Mouse (Mus musculus): ENCODE results near the gene Mdp1. TPM values are rescaled to one million over a fixed set of nuclear protein-coding genes. Genes with fewer than 3 reads are reported as not detected.

Gene Mdp1
- polyA plus RNA-seq (2012; rRNA removed): 17.2 and 23.9 TPM in 2 replicates

GRCm38 (mm10) chr14:55659960-55660573 is at the start of gene Mdp1:
Mdp1 (minus strand) TSS chr14:55660508.
- H3K4me3 ChIP-seq (ENCODE audit: low read depth, low read length): peak within 1 kb of the TSS; percentile 87
- peaks cover 9% of the 10 kb centered on the region for H3K36me3 ChIP-seq (ENCODE audit: control insufficient read depth, insufficient read depth, low read length)
- H3K4me1 ChIP-seq (ENCODE audit: control insufficient read depth, insufficient read depth, insufficient read length, low read length): peaks cover 13% of the 10 kb centered on the region
- WGBS: under 1% methylated on average over 39 of the region's 39 CpGs
- H3K27me3 ChIP-seq (ENCODE audit: control insufficient read depth, insufficient read depth, low read length): no peaks in the 10 kb centered on the region
- TF ChIP-seq CTCF (IDR thresholded peaks at IDR 0.05; ENCODE audit: extremely low read depth, insufficient read length, insufficient replicate concordance, low read depth, low read length) (peak; percentile 60), POLR2A (IDR thresholded peaks at IDR 0.05; ENCODE audit: low read depth, low read length) (no peak; the same call in 1 of the 2 replicates)
- H3K27ac ChIP-seq (ENCODE audit: insufficient read depth, low read depth, low read length): peak within 1 kb of the TSS; percentile 71

GRCm38 (mm10) chr14:55709509-55709908 is 49.2 kb upstream of the Mdp1 start:
- no peak overlapping the region for H3K4me3 ChIP-seq (ENCODE audit: low read depth, low read length)
- no peaks in the 10 kb centered on the region for H3K36me3 ChIP-seq (ENCODE audit: control insufficient read depth, insufficient read depth, low read length)
- 87% methylated on average over 4 of the region's 4 CpGs for WGBS
- TF ChIP-seq CTCF (IDR thresholded peaks at IDR 0.05; ENCODE audit: extremely low read depth, insufficient read length, insufficient replicate concordance, low read depth, low read length): no peak
- TF ChIP-seq POLR2A (IDR thresholded peaks at IDR 0.05; ENCODE audit: low read depth, low read length): no peak
- peaks cover 16% of the 10 kb centered on the region for H3K4me1 ChIP-seq (ENCODE audit: control insufficient read depth, insufficient read depth, insufficient read length, low read length)
- H3K27me3 ChIP-seq (ENCODE audit: control insufficient read depth, insufficient read depth, low read length): 0 out of 2 replicates have a peak, but pooled peaks cover 3% of the 10 kb centered on the region
- no peak overlapping the region for H3K27ac ChIP-seq (ENCODE audit: insufficient read depth, low read depth, low read length)

GRCm38 (mm10) chr14:55707397-55707796 is 47.1 kb upstream of the Mdp1 start:
- Histone ChIP-seq H3K27ac (ENCODE audit: insufficient read depth, low read depth, low read length) (no peak overlapping the region), H3K4me1 (ENCODE audit: control insufficient read depth, insufficient read depth, insufficient read length, low read length) (peaks cover 5% of the 10 kb centered on the region), H3K4me3 (ENCODE audit: low read depth, low read length) (no peak overlapping the region), H3K36me3 (ENCODE audit: control insufficient read depth, insufficient read depth, low read length) (no peaks in the 10 kb centered on the region), H3K27me3 (ENCODE audit: control insufficient read depth, insufficient read depth, low read length) (no peaks in the 10 kb centered on the region)
- TF ChIP-seq CTCF (IDR thresholded peaks at IDR 0.05; ENCODE audit: extremely low read depth, insufficient read length, insufficient replicate concordance, low read depth, low read length): no peak
- no peak for TF ChIP-seq POLR2A (IDR thresholded peaks at IDR 0.05; ENCODE audit: low read depth, low read length)
- 91% methylated on average over 5 of the region's 5 CpGs for WGBS

- 72% methylated on average over 8 of the region's 8 CpGs for WGBS
Observed at GRCm38 (mm10) chr14:55706051-55706600, 45.8 kb upstream of the Mdp1 start.

GRCm38 (mm10) chr14:55702761-55703160 is 42.5 kb upstream of the Mdp1 start:
- Histone ChIP-seq H3K27ac (ENCODE audit: insufficient read depth, low read depth, low read length) (no peak overlapping the region), H3K4me3 (ENCODE audit: low read depth, low read length) (no peak overlapping the region), H3K36me3 (ENCODE audit: control insufficient read depth, insufficient read depth, low read length) (no peaks in the 10 kb centered on the region), H3K27me3 (ENCODE audit: control insufficient read depth, insufficient read depth, low read length) (no peaks in the 10 kb centered on the region), H3K4me1 (ENCODE audit: control insufficient read depth, insufficient read depth, insufficient read length, low read length) (peaks cover 5% of the 10 kb centered on the region)
- 56% methylated on average over 6 of the region's 6 CpGs for WGBS
- TF ChIP-seq CTCF (IDR thresholded peaks at IDR 0.05; ENCODE audit: extremely low read depth, insufficient read length, insufficient replicate concordance, low read depth, low read length) (no peak), POLR2A (IDR thresholded peaks at IDR 0.05; ENCODE audit: low read depth, low read length) (no peak)

More at GRCm38 (mm10) chr14:55706051-55706600, 45.8 kb upstream of the Mdp1 start:
- Histone ChIP-seq H3K4me1 (ENCODE audit: control insufficient read depth, insufficient read depth, insufficient read length, low read length) (peaks cover 5% of the 10 kb centered on the region), H3K27me3 (ENCODE audit: control insufficient read depth, insufficient read depth, low read length) (no peaks in the 10 kb centered on the region), H3K27ac (ENCODE audit: insufficient read depth, low read depth, low read length) (no peak overlapping the region), H3K4me3 (ENCODE audit: low read depth, low read length) (no peak overlapping the region), H3K36me3 (ENCODE audit: control insufficient read depth, insufficient read depth, low read length) (no peaks in the 10 kb centered on the region)
- TF ChIP-seq CTCF (IDR thresholded peaks at IDR 0.05; ENCODE audit: extremely low read depth, insufficient read length, insufficient replicate concordance, low read depth, low read length): no peak
- no peak for TF ChIP-seq POLR2A (IDR thresholded peaks at IDR 0.05; ENCODE audit: low read depth, low read length)

GRCm38 (mm10) chr14:55701131-55701530 is 40.8 kb upstream of the Mdp1 start:
- WGBS: 72% methylated on average over 9 of the region's 9 CpGs
- H3K27ac ChIP-seq (ENCODE audit: insufficient read depth, low read depth, low read length): no peak overlapping the region
- H3K4me1 ChIP-seq (ENCODE audit: control insufficient read depth, insufficient read depth, insufficient read length, low read length): peaks cover 5% of the 10 kb centered on the region
- no peaks in the 10 kb centered on the region for H3K27me3 ChIP-seq (ENCODE audit: control insufficient read depth, insufficient read depth, low read length)
- H3K4me3 ChIP-seq (ENCODE audit: low read depth, low read length): no peak overlapping the region
- TF ChIP-seq POLR2A (IDR thresholded peaks at IDR 0.05; ENCODE audit: low read depth, low read length): no peak
- TF ChIP-seq CTCF (IDR thresholded peaks at IDR 0.05; ENCODE audit: extremely low read depth, insufficient read length, insufficient replicate concordance, low read depth, low read length): no peak
- H3K36me3 ChIP-seq (ENCODE audit: control insufficient read depth, insufficient read depth, low read length): no peaks in the 10 kb centered on the region

- H3K4me3 ChIP-seq (ENCODE audit: low read depth, low read length): no peak overlapping the region
- no peaks in the 10 kb centered on the region for H3K4me1 ChIP-seq (ENCODE audit: control insufficient read depth, insufficient read depth, insufficient read length, low read length)
- no peaks in the 10 kb centered on the region for H3K27me3 ChIP-seq (ENCODE audit: control insufficient read depth, insufficient read depth, low read length)
- 80% methylated on average over 4 of the region's 4 CpGs for WGBS
- TF ChIP-seq POLR2A (IDR thresholded peaks at IDR 0.05; ENCODE audit: low read depth, low read length) (no peak), CTCF (IDR thresholded peaks at IDR 0.05; ENCODE audit: extremely low read depth, insufficient read length, insufficient replicate concordance, low read depth, low read length) (no peak)
- H3K36me3 ChIP-seq (ENCODE audit: control insufficient read depth, insufficient read depth, low read length): no peaks in the 10 kb centered on the region
- no peak overlapping the region for H3K27ac ChIP-seq (ENCODE audit: insufficient read depth, low read depth, low read length)
Observed at GRCm38 (mm10) chr14:55697226-55697625, 36.9 kb upstream of the Mdp1 start.

Data from small intestine, adult 2 months (tissue).